Mouse (Mus musculus) mesoderm, embryonic 11.5 days (tissue): ENCODE results near the gene Taar7e.
"Not testable (repeated sequence)": the region's sequence is repeated elsewhere in the genome, so short reads cannot be mapped to it uniquely, and the experiment has no call there.

Experiments used
- DNase-seq: peaks from one replicate; pipeline ENCODE4 v3.0.0-alpha.2; 2012; ENCODE audit warnings: low read depth, low spot score

The Taar7e gene

GRCm38 (mm10) chr10:24037314-24037713 lies at the start of gene Taar7e:
Gene Taar7e, plus strand, starts transcription at chr10:24037614.
- DNase-seq, result no peak

- DNase-seq, result no peak
These were observed 44.0 kb upstream of the Taar7e start, which contains the start of gene Taar7a for GRCm38 (mm10) chr10:23993381-23993780. Gene Taar7a, minus strand, starts transcription at chr10:23993481.

GRCm38 (mm10) chr10:23999639-24000038 lies 37.8 kb upstream of the Taar7e start, which contains the start of gene Taar7b:
Gene Taar7b, plus strand, starts transcription at chr10:23999939.
- no peak for DNase-seq

GRCm38 (mm10) chr10:24006442-24006841 lies 31.0 kb upstream of the Taar7e start:
- DNase-seq, result no peak

- no peak for DNase-seq
These were observed 30.4 kb upstream of the Taar7e start for GRCm38 (mm10) chr10:24007034-24007433.

GRCm38 (mm10) chr10:24008143-24008542 lies 29.3 kb upstream of the Taar7e start:
- no peak for DNase-seq

- no peak for DNase-seq
These were observed 10.5 kb upstream of the Taar7e start, which contains the start of gene Taar7d for GRCm38 (mm10) chr10:24026922-24027321. Gene Taar7d, plus strand, starts transcription at chr10:24027222.

GRCm38 (mm10) chr10:24031347-24031746 lies 6.1 kb upstream of the Taar7e start:
- DNase-seq, result no peak

- no peak for DNase-seq
These were observed 2.9 kb downstream of the Taar7e start for GRCm38 (mm10) chr10:24040120-24040869.

GRCm38 (mm10) chr10:24049210-24049609 lies 11.8 kb downstream of the Taar7e start, which contains the start of gene Taar7f:
Gene Taar7f, plus strand, starts transcription at chr10:24049510.
- no peak for DNase-seq

- DNase-seq, result no peak
These were observed 14.6 kb downstream of the Taar7e start for GRCm38 (mm10) chr10:24052039-24052438.

- no peak for DNase-seq
These were observed 21.6 kb downstream of the Taar7e start for GRCm38 (mm10) chr10:24058986-24059385.

GRCm38 (mm10) chr10:24074751-24075150 lies 37.3 kb downstream of the Taar7e start:
- DNase-seq, result not testable (repeated sequence)

GRCm38 (mm10) chr10:24076200-24076599 lies 38.8 kb downstream of the Taar7e start, which contains the start of gene Taar8a:
Gene Taar8a, plus strand, starts transcription at chr10:24076500.
- DNase-seq, result not testable (repeated sequence)

GRCm38 (mm10) chr10:24080166-24080565 lies 42.8 kb downstream of the Taar7e start:
- DNase-seq, result peak; percentile 42

- DNase-seq, result no peak
These were observed 48.5 kb downstream of the Taar7e start for GRCm38 (mm10) chr10:24085936-24086335.

GRCm38 (mm10) chr10:24086555-24086954 lies 49.1 kb downstream of the Taar7e start:
- no peak for DNase-seq

- no peak for DNase-seq
These were observed 49.8 kb downstream of the Taar7e start for GRCm38 (mm10) chr10:24087168-24087567.
